Mouse (Mus musculus) neural tube, embryonic 12.5 days (tissue): ENCODE data around the gene Rad51b. TPM values are rescaled to one million over a fixed set of nuclear protein-coding genes. Genes with fewer than 3 reads are reported as not detected.

Experiments
- ATAC-seq: fragments of 200-750 bp; cut with Nextera tagmentation; 2 replicates; pipeline ENCODE4 v1.8.0; 2017; ENCODE audit warnings: low read depth, mild to moderate bottlenecking, moderate TSS enrichment, moderate library complexity; ENCODE audit not compliant: low FRiP score
- H3K27ac ChIP-seq: fragments of 300-500 bp; sonication (generic); 2 replicates; pipeline ENCODE4 v1.5.1; 2016
- H3K27me3 ChIP-seq: fragments of 300-500 bp; sonication (generic); replicated peaks from 2 replicates; pipeline ENCODE4 v1.6.1; 2016; ENCODE audit warnings: mild to moderate bottlenecking
- H3K36me3 ChIP-seq: fragments of 300-500 bp; sonication (generic); 2 replicates; pipeline ENCODE4 v1.6.1; 2016; ENCODE audit warnings: mild to moderate bottlenecking
- H3K4me1 ChIP-seq: fragments of 300-500 bp; sonication (generic); 2 replicates; pipeline ENCODE4 v1.6.1; 2016
- H3K4me2 ChIP-seq: fragments of 300-500 bp; sonication (generic); replicated peaks from 2 replicates; pipeline ENCODE4 v1.6.1; 2016; ENCODE audit warnings: mild to moderate bottlenecking
- H3K4me3 ChIP-seq: fragments of 300-500 bp; sonication (generic); 2 replicates; pipeline ENCODE4 v1.5.1; 2016
- H3K9ac ChIP-seq: fragments of 300-500 bp; sonication (generic); 2 replicates; pipeline ENCODE4 v1.6.1; 2016; ENCODE audit warnings: mild to moderate bottlenecking
- H3K9me3 ChIP-seq: fragments of 300-500 bp; sonication (generic); 2 replicates; pipeline ENCODE4 v1.6.1; 2016; ENCODE audit warnings: mild to moderate bottlenecking
- WGBS: fragments of 180-500 bp; shearing (Covaris S2); methylation state at CpG from one replicate; pipeline ENCODE4 v1.1.7; 2016; 5-methylcytosine and 5-hydroxymethylcytosine counted together
- polyA plus RNA-seq: library from polyadenylated mRNA; unstranded; fragments of >200 nt; fragmentation: Nextera tagmentation; extraction: Ambion mirVana; gene quantifications from 2 replicates; pipeline ENCODE4 v1.2.1, GENCODE M21; 2016

Rad51b gene
- polyA plus RNA-seq, 1 experiment from 2014 or later: 4.5 TPM

- 79% methylated on average over 4 of the region's 4 CpGs for WGBS
- ATAC-seq: no peak
- no peaks in the 10 kb centered on the region for H3K36me3 ChIP-seq
- H3K4me3 ChIP-seq: no peak overlapping the region
- no peak overlapping the region for H3K4me2 ChIP-seq
- no peak overlapping the region for H3K9ac ChIP-seq
- H3K27me3 ChIP-seq: no peaks in the 10 kb centered on the region
- no peak overlapping the region for H3K27ac ChIP-seq
- H3K9me3 ChIP-seq: no peaks in the 10 kb centered on the region
- H3K4me1 ChIP-seq: no peaks in the 10 kb centered on the region
These were observed 188.4 kb downstream of the Rad51b start for GRCm38 (mm10) chr12:79485501-79485900.

- 86% methylated on average over 17 of the region's 17 CpGs for WGBS
- no peaks in the 10 kb centered on the region for H3K36me3 ChIP-seq
- no peak overlapping the region for H3K9ac ChIP-seq
- H3K4me2 ChIP-seq: no peak overlapping the region
- no peak overlapping the region for H3K4me3 ChIP-seq
- H3K27me3 ChIP-seq: no peaks in the 10 kb centered on the region
- no peak overlapping the region for H3K27ac ChIP-seq
- no peak for ATAC-seq
- H3K4me1 ChIP-seq: no peaks in the 10 kb centered on the region
- H3K9me3 ChIP-seq: no peaks in the 10 kb centered on the region
These were observed 191.6 kb downstream of the Rad51b start for GRCm38 (mm10) chr12:79488590-79489242.

- 73% methylated on average over 5 of the region's 5 CpGs for WGBS
- Histone ChIP-seq H3K27ac (no peak overlapping the region), H3K4me3 (no peak overlapping the region), H3K9ac (no peak overlapping the region), H3K36me3 (no peaks in the 10 kb centered on the region), H3K4me1 (no peaks in the 10 kb centered on the region), H3K27me3 (no peaks in the 10 kb centered on the region), H3K4me2 (no peak overlapping the region), H3K9me3 (no peaks in the 10 kb centered on the region)
- no peak for ATAC-seq
These were observed 193.5 kb downstream of the Rad51b start for GRCm38 (mm10) chr12:79490626-79491025.

GRCm38 (mm10) chr12:79492175-79492574 lies 195.1 kb downstream of the Rad51b start:
- Histone ChIP-seq H3K36me3 (no peaks in the 10 kb centered on the region), H3K4me1 (no peaks in the 10 kb centered on the region), H3K4me2 (no peak overlapping the region)

GRCm38 (mm10) chr12:79492613-79493012 lies 195.5 kb downstream of the Rad51b start:
- no peak for ATAC-seq
- no peaks in the 10 kb centered on the region for H3K9me3 ChIP-seq
- 87% methylated on average over 4 of the region's 4 CpGs for WGBS
- no peaks in the 10 kb centered on the region for H3K36me3 ChIP-seq
- H3K27ac ChIP-seq: no peak overlapping the region
- H3K9ac ChIP-seq: no peak overlapping the region
- H3K4me3 ChIP-seq: no peak overlapping the region
- H3K27me3 ChIP-seq: no peaks in the 10 kb centered on the region
- H3K4me1 ChIP-seq: no peaks in the 10 kb centered on the region
- H3K4me2 ChIP-seq: no peak overlapping the region

More at GRCm38 (mm10) chr12:79492175-79492574, 195.1 kb downstream of the Rad51b start:
- no peak overlapping the region for H3K27ac ChIP-seq
- no peak overlapping the region for H3K4me3 ChIP-seq
- ATAC-seq: no peak
- H3K27me3 ChIP-seq: no peaks in the 10 kb centered on the region
- no peak overlapping the region for H3K9ac ChIP-seq
- H3K9me3 ChIP-seq: no peaks in the 10 kb centered on the region
- whole genome bisulfite sequencing: 96% methylated on average over 4 of the region's 4 CpGs

- H3K36me3 ChIP-seq: no peaks in the 10 kb centered on the region
- 68% methylated on average over 2 of the region's 2 CpGs for WGBS
- H3K27me3 ChIP-seq: no peaks in the 10 kb centered on the region
- no peak overlapping the region for H3K4me3 ChIP-seq
- no peaks in the 10 kb centered on the region for H3K4me1 ChIP-seq
- H3K9ac ChIP-seq: no peak overlapping the region
- H3K27ac ChIP-seq: no peak overlapping the region
- H3K9me3 ChIP-seq: no peaks in the 10 kb centered on the region
- no peak overlapping the region for H3K4me2 ChIP-seq
- no peak for ATAC-seq
These were observed 196.4 kb downstream of the Rad51b start for GRCm38 (mm10) chr12:79493481-79493880.

GRCm38 (mm10) chr12:79498326-79498725 lies 201.2 kb downstream of the Rad51b start:
- no peaks in the 10 kb centered on the region for H3K4me1 ChIP-seq
- no peak for ATAC-seq
- no peaks in the 10 kb centered on the region for H3K27me3 ChIP-seq
- no peaks in the 10 kb centered on the region for H3K36me3 ChIP-seq
- no peak overlapping the region for H3K9ac ChIP-seq
- H3K4me3 ChIP-seq: no peak overlapping the region
- no peak overlapping the region for H3K4me2 ChIP-seq
- H3K9me3 ChIP-seq: no peaks in the 10 kb centered on the region
- no peak overlapping the region for H3K27ac ChIP-seq
- 86% methylated on average over 1 of the region's 1 CpGs for WGBS

- no peaks in the 10 kb centered on the region for H3K36me3 ChIP-seq
- no peak overlapping the region for H3K9ac ChIP-seq
- H3K4me2 ChIP-seq: no peak overlapping the region
- H3K4me3 ChIP-seq: no peak overlapping the region
- no peak overlapping the region for H3K27ac ChIP-seq
- ATAC-seq: no peak
- H3K9me3 ChIP-seq: no peaks in the 10 kb centered on the region
- H3K4me1 ChIP-seq: peaks cover 13% of the 10 kb centered on the region
- 93% methylated on average over 5 of the region's 5 CpGs for WGBS
- H3K27me3 ChIP-seq: no peaks in the 10 kb centered on the region
These were observed 202.7 kb downstream of the Rad51b start for GRCm38 (mm10) chr12:79499809-79500208.

GRCm38 (mm10) chr12:79501877-79502276 lies 204.8 kb downstream of the Rad51b start:
- peaks cover 15% of the 10 kb centered on the region for H3K4me1 ChIP-seq
- H3K36me3 ChIP-seq: no peaks in the 10 kb centered on the region
- no peak overlapping the region for H3K27ac ChIP-seq
- H3K9me3 ChIP-seq: no peaks in the 10 kb centered on the region
- 70% methylated on average over 3 of the region's 3 CpGs for WGBS
- no peak overlapping the region for H3K9ac ChIP-seq
- no peaks in the 10 kb centered on the region for H3K27me3 ChIP-seq
- no peak overlapping the region for H3K4me3 ChIP-seq
- no peak for ATAC-seq
- H3K4me2 ChIP-seq: no peak overlapping the region

GRCm38 (mm10) chr12:79502862-79503581 lies 205.9 kb downstream of the Rad51b start:
- no peaks in the 10 kb centered on the region for H3K27me3 ChIP-seq
- ATAC-seq: no peak
- H3K4me1 ChIP-seq: peaks cover 25% of the 10 kb centered on the region
- no peak overlapping the region for H3K4me3 ChIP-seq
- H3K9ac ChIP-seq: no peak overlapping the region
- no peaks in the 10 kb centered on the region for H3K9me3 ChIP-seq
- 72% methylated on average over 11 of the region's 11 CpGs for WGBS
- no peak overlapping the region for H3K4me2 ChIP-seq
- H3K27ac ChIP-seq: no peak overlapping the region
- H3K36me3 ChIP-seq: no peaks in the 10 kb centered on the region

- peaks cover 25% of the 10 kb centered on the region for H3K4me1 ChIP-seq
- whole genome bisulfite sequencing: 61% methylated on average over 3 of the region's 3 CpGs
- peak; percentile 97 for ATAC-seq
These were observed 206.8 kb downstream of the Rad51b start for GRCm38 (mm10) chr12:79503582-79504515.

GRCm38 (mm10) chr12:79504641-79505040 lies 207.6 kb downstream of the Rad51b start:
- Histone ChIP-seq H3K4me1 (peaks cover 25% of the 10 kb centered on the region), H3K9ac (no peak overlapping the region)
- WGBS: 49% methylated on average over 1 of the region's 1 CpGs

More at GRCm38 (mm10) chr12:79503582-79504515, 206.8 kb downstream of the Rad51b start:
- Histone ChIP-seq H3K36me3 (no peaks in the 10 kb centered on the region), H3K9ac (no peak overlapping the region), H3K4me3 (no peak overlapping the region), H3K27me3 (no peaks in the 10 kb centered on the region), H3K4me2 (no peak overlapping the region), H3K27ac (peak overlapping the region; percentile 9; the same call in 1 of the 2 replicates), H3K9me3 (no peaks in the 10 kb centered on the region)

More at GRCm38 (mm10) chr12:79504641-79505040, 207.6 kb downstream of the Rad51b start:
- Histone ChIP-seq H3K36me3 (no peaks in the 10 kb centered on the region), H3K27ac (0 out of 2 replicates have a peak overlapping the region, but pooled peaks have one; percentile 9), H3K4me3 (no peak overlapping the region), H3K9me3 (no peaks in the 10 kb centered on the region), H3K27me3 (no peaks in the 10 kb centered on the region), H3K4me2 (no peak overlapping the region)
- ATAC-seq: no peak; the same call in 1 of the 2 replicates
